ENCODE assay signal across 25 mouse cellular contexts in the genomic region with DNA sequence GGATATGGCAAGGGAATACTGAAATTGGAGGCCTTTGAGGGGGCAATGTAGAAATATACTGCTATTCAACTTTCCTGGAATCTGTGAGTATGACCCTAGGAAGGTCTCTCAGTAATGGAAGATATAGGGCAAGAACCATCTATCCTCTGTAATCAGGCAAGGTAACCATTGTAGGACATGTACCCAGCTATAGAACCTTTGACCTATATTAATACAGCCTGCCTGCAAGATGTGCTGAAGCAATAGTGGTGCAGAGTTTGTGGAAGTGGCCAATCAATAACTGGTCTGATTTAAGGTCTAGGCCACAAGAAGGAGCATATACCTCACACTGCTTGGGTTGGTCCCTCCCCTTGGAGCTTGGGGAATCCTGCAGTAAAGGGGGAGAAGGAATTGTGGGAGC. TPM values are rescaled to one million over a fixed set of nuclear protein-coding genes. Genes with fewer than 3 reads are reported as not detected.
A peak's percentile ranks its signal among the peaks of the same experiment; 100 is the strongest.
DNase-seq lines count a peak whose midpoint lies in the region; ATAC-seq and TF ChIP-seq lines count a peak whose summit lies in the region.
"Had no signal": no experiment of that assay in that cellular context is flagged by ENCODE, and none has a peak within 500 bp of the region (broad histone marks: within the 10 kb centered on the region; RNA-seq: fewer than 3 reads in every experiment).

No protein-coding gene starts in this region.

- no peak overlapping the region for H3K4me2 ChIP-seq in liver, embryonic 12.5 days
- H3K4me2 ChIP-seq in liver, postnatal 0 days (ENCODE audit: low read depth, low read length): no peak overlapping the region
- H3K4me2 ChIP-seq in midbrain, embryonic 11.5 days: no peak overlapping the region
- H3K4me2 ChIP-seq in midbrain, embryonic 14.5 days (ENCODE audit: low read length): no peak overlapping the region

- no peaks in the 10 kb centered on the region for H3K36me3 ChIP-seq in liver, adult 2 months (ENCODE audit: control insufficient read depth, insufficient read depth, low read length)
- no peaks in the 10 kb centered on the region for H3K36me3 ChIP-seq in liver, embryonic 12.5 days
- no peaks in the 10 kb centered on the region for H3K36me3 ChIP-seq in liver, postnatal 0 days (replicated peaks; ENCODE audit: insufficient read depth, low read length)
- H3K36me3 ChIP-seq in midbrain, embryonic 11.5 days (ENCODE audit: control insufficient read depth, insufficient read depth, low read length): no peaks in the 10 kb centered on the region
- H3K36me3 ChIP-seq in midbrain, embryonic 14.5 days (ENCODE audit: control insufficient read depth, insufficient read depth, low read length): no peaks in the 10 kb centered on the region

- no peaks in the 10 kb centered on the region for H3K27me3 ChIP-seq in liver, adult 2 months (ENCODE audit: control insufficient read depth, insufficient read depth, low read length)
- H3K27me3 ChIP-seq in liver, embryonic 12.5 days (replicated peaks): no peaks in the 10 kb centered on the region
- no peaks in the 10 kb centered on the region for H3K27me3 ChIP-seq in liver, postnatal 0 days (ENCODE audit: insufficient read depth, low read length)
- no peaks in the 10 kb centered on the region for H3K27me3 ChIP-seq in midbrain, embryonic 11.5 days (ENCODE audit: control insufficient read depth, insufficient read depth, low read length)
- H3K27me3 ChIP-seq in midbrain, embryonic 14.5 days (ENCODE audit: control insufficient read depth, insufficient read depth, low read length): no peaks in the 10 kb centered on the region
- H3K27me3 ChIP-seq: CH12.LX, Patski had no signal

- no peaks in the 10 kb centered on the region for H3K79me2 ChIP-seq in liver, adult 2 months (ENCODE audit: control insufficient read depth, insufficient read depth, low read length)

- no peak overlapping the region for H3K27ac ChIP-seq in liver, adult 2 months (replicated peaks; ENCODE audit: insufficient read depth, low read depth, low read length)
- no peak overlapping the region for H3K27ac ChIP-seq in liver, embryonic 12.5 days
- no peak overlapping the region for H3K27ac ChIP-seq in liver, postnatal 0 days (ENCODE audit: low read depth)
- no peak overlapping the region for H3K27ac ChIP-seq in midbrain, embryonic 11.5 days (ENCODE audit: low read depth, low read length)
- no peak overlapping the region for H3K27ac ChIP-seq in midbrain, embryonic 14.5 days (replicated peaks; ENCODE audit: low read depth, low read length)

- H3K4me3 ChIP-seq in liver, adult 2 months (ENCODE audit: insufficient read depth, low read depth, low read length): no peak overlapping the region
- H3K4me3 ChIP-seq in liver, embryonic 12.5 days: no peak overlapping the region
- no peak overlapping the region for H3K4me3 ChIP-seq in liver, postnatal 0 days (ENCODE audit: low read depth, low read length)
- no peak overlapping the region for H3K4me3 ChIP-seq in midbrain, embryonic 11.5 days (ENCODE audit: low read depth, low read length)
- H3K4me3 ChIP-seq in midbrain, embryonic 14.5 days (replicated peaks; ENCODE audit: low read depth, low read length): no peak overlapping the region

- H3K4me1 ChIP-seq in liver, adult 2 months (ENCODE audit: control insufficient read depth, insufficient read depth, low read length): peaks cover 3% of the 10 kb centered on the region
- H3K4me1 ChIP-seq in liver, embryonic 12.5 days: no peaks in the 10 kb centered on the region
- H3K4me1 ChIP-seq in liver, postnatal 0 days (ENCODE audit: insufficient read depth): no peaks in the 10 kb centered on the region
- H3K4me1 ChIP-seq in midbrain, embryonic 11.5 days (ENCODE audit: control insufficient read depth, insufficient read depth, low read length): no peaks in the 10 kb centered on the region
- H3K4me1 ChIP-seq in midbrain, embryonic 14.5 days (ENCODE audit: control insufficient read depth, insufficient read depth, low read length): no peaks in the 10 kb centered on the region

- TF ChIP-seq EP300 in liver, postnatal 0 days (IDR thresholded peaks at IDR 0.05; ENCODE audit: low read depth): no peak

- no peak overlapping the region for H3K9ac ChIP-seq in liver, adult 2 months (ENCODE audit: low read depth, low read length)
- H3K9ac ChIP-seq in liver, embryonic 12.5 days: no peak overlapping the region
- H3K9ac ChIP-seq in liver, postnatal 0 days (replicated peaks): no peak overlapping the region
- no peak overlapping the region for H3K9ac ChIP-seq in midbrain, embryonic 11.5 days (ENCODE audit: low read length)
- no peak overlapping the region for H3K9ac ChIP-seq in midbrain, embryonic 14.5 days (replicated peaks; ENCODE audit: low read length)

- TF ChIP-seq CTCF in liver, adult 2 months (IDR thresholded peaks at IDR 0.05; ENCODE audit: low read depth, low read length): no peak
- no peak for TF ChIP-seq CTCF in liver, postnatal 0 days (IDR thresholded peaks at IDR 0.05; ENCODE audit: low read depth)

- TF ChIP-seq POLR2A in liver, adult 2 months (IDR thresholded peaks at IDR 0.05; ENCODE audit: extremely low read depth, insufficient read depth, low read length): no peak

- H3K9me3 ChIP-seq in liver, embryonic 12.5 days (replicated peaks): no peaks in the 10 kb centered on the region
- H3K9me3 ChIP-seq in liver, postnatal 0 days (ENCODE audit: low read length): no peaks in the 10 kb centered on the region
- H3K9me3 ChIP-seq in midbrain, embryonic 11.5 days (ENCODE audit: control insufficient read depth, low read length): no peaks in the 10 kb centered on the region
- H3K9me3 ChIP-seq in midbrain, embryonic 14.5 days (ENCODE audit: control insufficient read depth, low read length): no peaks in the 10 kb centered on the region
- H3K9me3 ChIP-seq: G1E had no signal

- peak; percentile 47 for DNase-seq in liver, adult 2 months (ENCODE audit: extremely low read depth, low read depth, low spot score)
- DNase-seq in liver, postnatal 0 days: no peak
- no peak for DNase-seq in liver
- peak; percentile 54 for DNase-seq in midbrain, embryonic 11.5 days (ENCODE audit: low spot score, missing footprints)
- no peak for DNase-seq in midbrain, embryonic 14.5 days
- DNase-seq: adrenal gland, adult 2 months; adrenal gland, adult 8-10 months; adrenal gland, postnatal 10 days; adrenal gland, postnatal 14 days; adrenal gland, postnatal 25 days; adrenal gland, postnatal 36 days; B cell, adult 2 months; cerebellum, adult 11 months; cerebellum, adult 11-12 months; cerebellum, adult 18-20 months had no signal

- ATAC-seq in liver, embryonic 12.5 days: no peak
- peak; percentile 76; the same call in 1 of the 2 replicates for ATAC-seq in liver, postnatal 0 days
- no peak for ATAC-seq in midbrain, embryonic 11.5 days (ENCODE audit: low FRiP score)
- no peak for ATAC-seq in midbrain, embryonic 14.5 days (ENCODE audit: low FRiP score, low TSS enrichment)
- ATAC-seq: activated CD4-positive, CD25-positive, alpha-beta regulatory T cell, adult 4 months; CD4-positive, CD25-positive, alpha-beta regulatory T cell, adult 4 months; Patski had no signal

RNA-seq across cellular contexts. Expression of gene Pp2d1, which starts 18.7 kb away (rescaled TPM):
- total RNA-seq in liver, adult 2 months (2014; rRNA removed): 0.09 TPM in 1 of 2 replicates, not detected in the other
- polyA plus RNA-seq in liver, adult 2 months (2012; rRNA removed): not detected in 2 replicates
- 0.14 and 0.21 TPM in 2 replicates for polyA plus RNA-seq in liver, embryonic 12.5 days (2016; fragmentation: Nextera tagmentation; extraction: Ambion mirVana)
- not detected in 2 replicates for polyA plus RNA-seq in liver, postnatal 0 days (2015; fragmentation: Nextera tagmentation; extraction: Ambion mirVana)
- 0.22 and 0.34 TPM in 2 replicates for polyA plus RNA-seq in midbrain, embryonic 11.5 days (2014; fragmentation: Nextera tagmentation; extraction: Ambion mirVana)
- 0.49 and 0.66 TPM in 2 replicates for polyA plus RNA-seq in midbrain, embryonic 14.5 days (2014; fragmentation: Nextera tagmentation; extraction: Ambion mirVana)
- total RNA-seq: adrenal gland, adult 18-20 months; adrenal gland, adult 2 months; adrenal gland, adult 8-10 months; adrenal gland, postnatal 10 days; adrenal gland, postnatal 14 days; adrenal gland, postnatal 25 days; adrenal gland, postnatal 36 days; adrenal gland, postnatal 4 days; CH12.LX had no signal
- polyA plus RNA-seq: adrenal gland, adult 2 months; G1E had no signal

RNA-seq across cellular contexts. Expression of gene Rab5a, which starts 41.5 kb away (rescaled TPM):
- total RNA-seq in liver, adult 2 months (2014; rRNA removed): 44.8 and 53.7 TPM in 2 replicates
- polyA plus RNA-seq in liver, adult 2 months (2012; rRNA removed): 6.0 and 7.5 TPM in 2 replicates
- 49.4 and 50.1 TPM in 2 replicates for polyA plus RNA-seq in liver, embryonic 12.5 days (2016; fragmentation: Nextera tagmentation; extraction: Ambion mirVana)
- 32.6 and 35.2 TPM in 2 replicates for polyA plus RNA-seq in liver, postnatal 0 days (2015; fragmentation: Nextera tagmentation; extraction: Ambion mirVana)
- 97.5 and 99.9 TPM in 2 replicates for polyA plus RNA-seq in midbrain, embryonic 11.5 days (2014; fragmentation: Nextera tagmentation; extraction: Ambion mirVana)
- 105 and 110 TPM in 2 replicates for polyA plus RNA-seq in midbrain, embryonic 14.5 days (2014; fragmentation: Nextera tagmentation; extraction: Ambion mirVana)

RNA-seq across cellular contexts. Expression of gene Kat2b, which starts 46.2 kb away (rescaled TPM):
- total RNA-seq in liver, adult 2 months (2014; rRNA removed): 56.0 and 57.4 TPM in 2 replicates
- polyA plus RNA-seq in liver, adult 2 months (2012; rRNA removed): 14.1 and 15.6 TPM in 2 replicates
- polyA plus RNA-seq in liver, embryonic 12.5 days (2016; fragmentation: Nextera tagmentation; extraction: Ambion mirVana): 4.9 and 5.1 TPM in 2 replicates
- polyA plus RNA-seq in liver, postnatal 0 days (2015; fragmentation: Nextera tagmentation; extraction: Ambion mirVana): 5.5 and 6.2 TPM in 2 replicates
- 4.9 and 5.5 TPM in 2 replicates for polyA plus RNA-seq in midbrain, embryonic 11.5 days (2014; fragmentation: Nextera tagmentation; extraction: Ambion mirVana)
- 9.2 and 9.4 TPM in 2 replicates for polyA plus RNA-seq in midbrain, embryonic 14.5 days (2014; fragmentation: Nextera tagmentation; extraction: Ambion mirVana)

RNA-seq across cellular contexts. Expression of gene Efhb, which starts 57.4 kb away (rescaled TPM):
- 0.07 TPM in 1 of 2 replicates, not detected in the other for total RNA-seq in liver, adult 2 months (2014; rRNA removed)
- polyA plus RNA-seq in liver, adult 2 months (2012; rRNA removed): not detected in 2 replicates
- 0.05 and 0.06 TPM in 2 replicates for polyA plus RNA-seq in liver, embryonic 12.5 days (2016; fragmentation: Nextera tagmentation; extraction: Ambion mirVana)
- polyA plus RNA-seq in liver, postnatal 0 days (2015; fragmentation: Nextera tagmentation; extraction: Ambion mirVana): 0.09 and 0.11 TPM in 2 replicates
- polyA plus RNA-seq in midbrain, embryonic 11.5 days (2014; fragmentation: Nextera tagmentation; extraction: Ambion mirVana): 0.26 and 0.65 TPM in 2 replicates
- 0.94 and 0.97 TPM in 2 replicates for polyA plus RNA-seq in midbrain, embryonic 14.5 days (2014; fragmentation: Nextera tagmentation; extraction: Ambion mirVana)
- total RNA-seq: MEL had no signal
- polyA plus RNA-seq: C2C12, G1E had no signal

Comparison
In these comparisons a context has a peak if more than half of its experiments do, and no peak if none do; other contexts are left out.
1. DNase-seq: peak in liver, adult 2 months (single experiment) and midbrain, embryonic 11.5 days (single experiment); none in liver, postnatal 0 days (single experiment), liver (single experiment) and midbrain, embryonic 14.5 days (single experiment).